Mouse (Mus musculus) cerebellum, adult 2 months (tissue): ENCODE results near the gene Rps6ka2.

ENCODE experiments used
- CTCF ChIP-seq: fragments of 200-500 bp; IDR thresholded peaks from 2 replicates; pipeline ENCODE4 v1.5.1; 2011; ENCODE audit warnings: low read depth, mild to moderate bottlenecking, control low read depth, low read length, moderate library complexity, borderline replicate concordance; ENCODE audit not compliant: insufficient read depth
- POLR2A ChIP-seq: fragments of 200-500 bp; IDR thresholded peaks from 2 replicates; pipeline ENCODE4 v1.6.1; 2011; ENCODE audit warnings: low read length, control low read depth, borderline replicate concordance; ENCODE audit not compliant: insufficient read depth

GRCm38 (mm10) chr17:7214061-7214460, 44.1 kb downstream of the Rps6ka2 start:
- TF ChIP-seq CTCF (no peak), POLR2A (no peak)
